Mouse (Mus musculus): Measurements from ENCODE around the gene Tnik.

- TF ChIP-seq GATA1 (IDR thresholded peaks at IDR 0.05; ENCODE audit: borderline replicate concordance, low read length), result no peak
- TF ChIP-seq FLI1 (IDR thresholded peaks at IDR 0.05; ENCODE audit: low read length), result no peak
Measured at GRCm38 (mm10) chr3:28343204-28343603, 80.2 kb downstream of the Tnik start.
